Mouse (Mus musculus) MEL (cell line): ENCODE data around the gene Pigo. TPM values are rescaled to one million over a fixed set of nuclear protein-coding genes. Genes with fewer than 3 reads are reported as not detected.
A peak's percentile ranks its signal among the peaks of the same experiment; 100 is the strongest.

Experiments
- DNase-seq: peaks from one replicate; pipeline ENCODE4 v3.0.0; 2011; ENCODE audit warnings: low read depth, low spot score
- H3K27ac ChIP-seq: 2 replicates; pipeline ENCODE4 v1.5.1; 2012; ENCODE audit warnings: low read depth, mild to moderate bottlenecking, control low read depth, low read length, moderate library complexity; ENCODE audit not compliant: control insufficient read depth
- H3K27me3 ChIP-seq, 2 experiments: fragments of 150-350 bp in 1 of 2; sonication (generic) in 1 of 2; 2 replicates each; pipeline ENCODE4 v1.6.1; 2012; ENCODE audit warnings: low read length in 2 of 2, mild to moderate bottlenecking in 2 of 2, improper control_type of control experiment in 1 of 2, moderate library complexity in 1 of 2; ENCODE audit not compliant: insufficient read depth in 2 of 2, control insufficient read depth in 1 of 2
- H3K36me3 ChIP-seq, 2 experiments: 2 replicates each; pipeline ENCODE4 v1.6.1; 2012 to 2014; ENCODE audit warnings: low read length in 2 of 2, improper control_type of control experiment in 1 of 2, inconsistent platforms in 1 of 2, mild to moderate bottlenecking in 1 of 2; ENCODE audit not compliant: insufficient read depth in 2 of 2, control insufficient read depth in 1 of 2
- H3K4me1 ChIP-seq, 2 experiments: fragments of 150-350 bp in 1 of 2; sonication (generic) in 1 of 2; 2 replicates each; pipeline ENCODE4 v1.6.1; 2012; ENCODE audit warnings: low read length in 2 of 2, improper control_type of control experiment in 1 of 2, mild to moderate bottlenecking in 1 of 2; ENCODE audit not compliant: insufficient read depth in 2 of 2, control insufficient read depth in 1 of 2
- H3K4me3 ChIP-seq, 2 experiments: fragments of 150-350 bp in 1 of 2; sonication (generic) in 1 of 2; 2 replicates each; pipeline ENCODE4 v1.5.1; 2012; ENCODE audit warnings: low read depth in 2 of 2, low read length in 2 of 2, mild to moderate bottlenecking in 2 of 2, moderate library complexity in 2 of 2, control low read depth in 1 of 2, improper control_type of control experiment in 1 of 2; ENCODE audit not compliant: control insufficient read depth in 1 of 2, insufficient read depth in 1 of 2
- H3K79me2 ChIP-seq: 2 replicates; pipeline ENCODE4 v1.6.1; 2012; ENCODE audit warnings: mild to moderate bottlenecking, low read length, moderate library complexity; ENCODE audit not compliant: control insufficient read depth, poor library complexity, insufficient read depth
- H3K9ac ChIP-seq: 2 replicates; pipeline ENCODE4 v1.6.1; 2012; ENCODE audit warnings: low read depth, mild to moderate bottlenecking, control low read depth, low read length, moderate library complexity; ENCODE audit not compliant: control insufficient read depth, poor library complexity, severe bottlenecking
- H3K9me3 ChIP-seq: fragments of 150-350 bp; sonication (generic); replicated peaks from 2 replicates; pipeline ENCODE4 v1.6.1; 2012; ENCODE audit warnings: mild to moderate bottlenecking, low read length, improper control_type of control experiment, moderate library complexity; ENCODE audit not compliant: insufficient read depth
- BHLHE40 ChIP-seq: IDR thresholded peaks from 2 replicates; pipeline ENCODE4 v1.6.1; 2012; ENCODE audit warnings: low read depth, mild to moderate bottlenecking, inconsistent platforms, low read length, improper control_type of control experiment, borderline replicate concordance
- CHD2 ChIP-seq: IDR thresholded peaks from 2 replicates; pipeline ENCODE4 v1.6.1; 2011; ENCODE audit warnings: low read length, improper control_type of control experiment
- CTCF ChIP-seq, 3 experiments: IDR thresholded peaks in 2 of 3; conservative IDR thresholded peaks in 1 of 3; 2 replicates each; pipeline ENCODE4 v1.5.1; 2011 to 2012; ENCODE audit warnings: low read length in 3 of 3, low read depth in 2 of 3, mild to moderate bottlenecking in 2 of 3, improper control_type of control experiment in 1 of 3, inconsistent platforms in 1 of 3, mixed read lengths in 1 of 3, moderate library complexity in 1 of 3; ENCODE audit not compliant: control insufficient read depth in 1 of 3, insufficient read depth in 1 of 3, poor library complexity in 1 of 3, severe bottlenecking in 1 of 3
- E2F4 ChIP-seq: IDR thresholded peaks from 2 replicates; pipeline ENCODE4 v1.6.1; 2011; ENCODE audit warnings: low read depth, low read length, improper control_type of control experiment, borderline replicate concordance
- ELF1 ChIP-seq: IDR thresholded peaks from 2 replicates; pipeline ENCODE4 v1.6.1; 2014; ENCODE audit warnings: low read depth, mild to moderate bottlenecking, inconsistent platforms, low read length, improper control_type of control experiment, moderate library complexity
- GATA1 ChIP-seq: IDR thresholded peaks from 2 replicates; pipeline ENCODE4 v1.6.1; 2011; ENCODE audit warnings: low read depth, low read length, improper control_type of control experiment
- MAZ ChIP-seq: IDR thresholded peaks from 2 replicates; pipeline ENCODE4 v1.6.1; 2012; ENCODE audit warnings: low read depth, mild to moderate bottlenecking, inconsistent platforms, low read length, improper control_type of control experiment
- MXI1 ChIP-seq: IDR thresholded peaks from 2 replicates; pipeline ENCODE4 v1.6.1; 2011; ENCODE audit warnings: mild to moderate bottlenecking, low read depth, low read length, improper control_type of control experiment
- NELFE ChIP-seq: IDR thresholded peaks from 2 replicates; pipeline ENCODE4 v1.6.1; 2011; ENCODE audit warnings: low read depth, low read length, improper control_type of control experiment
- POLR2AphosphoS2 ChIP-seq: IDR thresholded peaks from 2 replicates; pipeline ENCODE4 v1.6.1; 2011; ENCODE audit warnings: low read length, improper control_type of control experiment
- SIN3A ChIP-seq: IDR thresholded peaks from 2 replicates; pipeline ENCODE4 v1.6.1; 2012; ENCODE audit warnings: low read length, improper control_type of control experiment, inconsistent platforms
- SMC3 ChIP-seq: IDR thresholded peaks from 2 replicates; pipeline ENCODE4 v1.6.1; 2011; ENCODE audit warnings: low read depth, low read length, improper control_type of control experiment
- TAL1 ChIP-seq: IDR thresholded peaks from 2 replicates; pipeline ENCODE4 v1.6.1; 2012; ENCODE audit warnings: mild to moderate bottlenecking, inconsistent platforms, low read length, moderate library complexity, mixed read lengths
- TBP ChIP-seq: IDR thresholded peaks from 2 replicates; pipeline ENCODE4 v1.8.0; 2011; ENCODE audit warnings: low read depth, low read length, improper control_type of control experiment
- USF1 ChIP-seq: IDR thresholded peaks from 2 replicates; pipeline ENCODE4 v1.6.1; 2014; ENCODE audit warnings: low read depth, mild to moderate bottlenecking, inconsistent platforms, low read length, improper control_type of control experiment, moderate library complexity
- USF2 ChIP-seq, 2 experiments: IDR thresholded peaks; 2 replicates each; pipeline ENCODE4 v1.6.1; 2011 to 2012; ENCODE audit warnings: improper control_type of control experiment in 2 of 2, low read length in 2 of 2, borderline replicate concordance in 1 of 2, inconsistent platforms in 1 of 2, low read depth in 1 of 2, mild to moderate bottlenecking in 1 of 2; ENCODE audit not compliant: insufficient read depth in 1 of 2
- ZC3H11A ChIP-seq: IDR thresholded peaks from 2 replicates; pipeline ENCODE4 v1.6.1; 2012; ENCODE audit warnings: low read depth, mild to moderate bottlenecking, inconsistent platforms, low read length, improper control_type of control experiment
- ZKSCAN1 ChIP-seq: IDR thresholded peaks from 2 replicates; pipeline ENCODE4 v1.6.1; 2012; ENCODE audit warnings: low read depth, mild to moderate bottlenecking, inconsistent platforms, low read length, improper control_type of control experiment, moderate library complexity
- ZNF384 ChIP-seq: IDR thresholded peaks from 2 replicates; pipeline ENCODE4 v1.6.1; 2012; ENCODE audit warnings: low read depth, mild to moderate bottlenecking, inconsistent platforms, low read length, improper control_type of control experiment
- polyA plus RNA-seq, 2 experiments: library from polyadenylated mRNA; stranded (reverse) in 1 of 2; unstranded in 1 of 2; fragments of >175 nt in 1 of 2; fragments of >200 nt in 1 of 2; gene quantifications; 2 replicates each; pipeline versions ENCODE4 v1.2.1 to v1.2.4; 2012; ENCODE audit warnings: low replicate concordance in 2 of 2, low read depth in 1 of 2; ENCODE audit not compliant: insufficient read length in 2 of 2, insufficient read depth in 1 of 2, missing spikeins in 1 of 2
- total RNA-seq: library from RNA; depleted of rRNA; stranded (reverse); fragments of 300-350 nt; gene quantifications from 2 replicates; pipeline ENCODE4 v1.2.3, GENCODE M21; 2012

Pigo gene
- total and polyA plus RNA-seq, 3 experiments: 22.3 to 36.1 TPM; not detected in 1

- peak; percentile 80 for TF ChIP-seq POLR2AphosphoS2
- TF ChIP-seq CTCF (IDR thresholded peaks at IDR 0.05 in 2 of 3, conservative IDR thresholded peaks at IDR 0.05 in 1 of 3; ENCODE audit: control insufficient read depth in 1 of 3, insufficient read depth in 1 of 3, low read depth in 2 of 3, low read length in 3 of 3, poor library complexity in 1 of 3, severe bottlenecking in 1 of 3): peak in 2 of 3 experiments; percentile 2 to 46; a peak in 2 of 6 replicates
- peak; percentile 79 for TF ChIP-seq ELF1
- TF ChIP-seq BHLHE40: no peak
- TF ChIP-seq USF2 (IDR thresholded peaks at IDR 0.05; ENCODE audit: borderline replicate concordance in 1 of 2, insufficient read depth in 1 of 2, low read depth in 1 of 2, low read length in 2 of 2): no peak
- no peak for TF ChIP-seq ZC3H11A
- TF ChIP-seq CHD2: no peak
- peak; percentile 49 for TF ChIP-seq MXI1
- TF ChIP-seq ZKSCAN1: no peak
- no peak for TF ChIP-seq TAL1
- peak; percentile 94 for TF ChIP-seq NELFE
- peak; percentile 61 for TF ChIP-seq ZNF384
- peak; percentile 13; the same call in 1 of the 2 replicates for TF ChIP-seq SMC3
- peak; percentile 49; the same call in 1 of the 2 replicates for TF ChIP-seq USF1
- TF ChIP-seq E2F4: no peak; the same call in 1 of the 2 replicates
Measured at GRCm38 (mm10) chr4:43031237-43031995, 5.8 kb upstream of the Pigo start, which contains the start of gene Stoml2 (continued).

- peak overlapping the region; percentile 88 for H3K9ac ChIP-seq
- DNase-seq: peak; percentile 57
- TF ChIP-seq MAZ (no peak), TBP (no peak), SIN3A (no peak), CHD2 (no peak), USF1 (no peak), GATA1 (no peak)
- H3K27me3 ChIP-seq: no peaks in the 10 kb centered on the region
- H3K36me3 ChIP-seq: peaks cover 1 to 5% of the 10 kb centered on the region in 2 experiments; a peak in 3 of 4 replicates
- peaks cover 16% of the 10 kb centered on the region for H3K79me2 ChIP-seq
- peak overlapping the region; percentile 75 for H3K27ac ChIP-seq
- H3K9me3 ChIP-seq: no peaks in the 10 kb centered on the region
- H3K4me3 ChIP-seq: peak overlapping the region; percentile 84 to 93
- H3K4me1 ChIP-seq: peaks cover 4 to 9% of the 10 kb centered on the region in 2 experiments; a peak in 3 of 4 replicates
Measured at GRCm38 (mm10) chr4:43030780-43031230, 5.2 kb upstream of the Pigo start.
